Mouse (Mus musculus) ES-E14 (cell line): ENCODE results near the gene Lin9. TPM values are rescaled to one million over a fixed set of nuclear protein-coding genes. Genes with fewer than 3 reads are reported as not detected.
"Not testable (repeated sequence)": the region's sequence is repeated elsewhere in the genome, so short reads cannot be mapped to it uniquely, and the experiment has no call there.

Experiments
- DNase-seq: peaks from one replicate; pipeline ENCODE4 v3.0.0-alpha.2; 2013; ENCODE audit warnings: low read depth, low spot score
- H3K27ac ChIP-seq: 2 replicates; pipeline ENCODE4 v1.5.1; 2012; ENCODE audit warnings: low read depth, mild to moderate bottlenecking, low read length, moderate library complexity, mixed read lengths; ENCODE audit not compliant: poor library complexity, insufficient read depth, severe bottlenecking
- H3K36me3 ChIP-seq: 2 replicates; pipeline ENCODE4 v1.6.1; 2012; ENCODE audit warnings: mild to moderate bottlenecking, low read length, moderate library complexity, mixed read lengths; ENCODE audit not compliant: control insufficient read depth, poor library complexity, insufficient read depth, severe bottlenecking
- H3K4me1 ChIP-seq, 2 experiments: fragments of 150-350 bp in 1 of 2; sonication (generic) in 1 of 2; 2 replicates each; pipeline ENCODE4 v1.6.1; 2012; ENCODE audit warnings: low read length in 2 of 2, mild to moderate bottlenecking in 1 of 2, mixed read lengths in 1 of 2; ENCODE audit not compliant: control insufficient read depth in 2 of 2, insufficient read depth in 2 of 2, poor library complexity in 1 of 2
- H3K4me3 ChIP-seq, 2 experiments: fragments of 150-350 bp in 1 of 2; sonication (generic) in 1 of 2; 2 replicates each; pipeline ENCODE4 v1.5.1; 2012; ENCODE audit warnings: low read length in 2 of 2, low read depth in 1 of 2, mild to moderate bottlenecking in 1 of 2, mixed read lengths in 1 of 2; ENCODE audit not compliant: insufficient read depth in 1 of 2, poor library complexity in 1 of 2, severe bottlenecking in 1 of 2
- H3K9ac ChIP-seq: 2 replicates; pipeline ENCODE4 v1.6.1; 2012; ENCODE audit warnings: low read depth, mild to moderate bottlenecking, low read length, mixed read lengths; ENCODE audit not compliant: poor library complexity, insufficient read depth, severe bottlenecking
- H3K9me3 ChIP-seq: fragments of 150-350 bp; sonication (generic); 2 replicates; pipeline ENCODE4 v1.6.1; 2012; ENCODE audit warnings: low read depth, mild to moderate bottlenecking, low read length; ENCODE audit not compliant: control insufficient read depth, insufficient read depth
- CHD2 ChIP-seq: IDR thresholded peaks from 2 replicates; pipeline ENCODE4 v1.6.1; 2014; ENCODE audit warnings: mild to moderate bottlenecking, low read depth, low read length, inconsistent platforms
- HCFC1 ChIP-seq: IDR thresholded peaks from 2 replicates; pipeline ENCODE4 v1.6.1; 2012; ENCODE audit warnings: low read length, inconsistent platforms, borderline replicate concordance; ENCODE audit not compliant: insufficient read depth
- MAFK ChIP-seq: IDR thresholded peaks from 2 replicates; pipeline ENCODE4 v1.6.1; 2014; ENCODE audit warnings: mild to moderate bottlenecking, low read depth, low read length, inconsistent platforms; ENCODE audit not compliant: insufficient read depth
- ZC3H11A ChIP-seq: IDR thresholded peaks from 2 replicates; pipeline ENCODE4 v1.6.1; 2012; ENCODE audit warnings: low read depth, mild to moderate bottlenecking, inconsistent platforms, low read length, borderline replicate concordance
- ZNF384 ChIP-seq: IDR thresholded peaks from 2 replicates; pipeline ENCODE4 v1.6.1; 2012; ENCODE audit warnings: low read depth, low read length, inconsistent platforms
- in situ Hi-C, 2 experiments: fragments of 600-800 bp; cut with MboI; formaldehyde crosslinking; loops; one replicate each; pipeline ENCODE4 v1.15.1; 2025; ENCODE audit warnings: low sequenced_read_pairs in 2 of 2, inconsistent platforms in 1 of 2; ENCODE audit not compliant: unreplicated experiment in 2 of 2
- total RNA-seq: library from RNA; depleted of rRNA; stranded (reverse); fragments of 300-350 nt; gene quantifications from 2 replicates; pipeline ENCODE4 v1.2.3, GENCODE M21; 2012

The Lin9 gene
- total RNA-seq, 1 experiment, result 15.9 TPM

DNA sequence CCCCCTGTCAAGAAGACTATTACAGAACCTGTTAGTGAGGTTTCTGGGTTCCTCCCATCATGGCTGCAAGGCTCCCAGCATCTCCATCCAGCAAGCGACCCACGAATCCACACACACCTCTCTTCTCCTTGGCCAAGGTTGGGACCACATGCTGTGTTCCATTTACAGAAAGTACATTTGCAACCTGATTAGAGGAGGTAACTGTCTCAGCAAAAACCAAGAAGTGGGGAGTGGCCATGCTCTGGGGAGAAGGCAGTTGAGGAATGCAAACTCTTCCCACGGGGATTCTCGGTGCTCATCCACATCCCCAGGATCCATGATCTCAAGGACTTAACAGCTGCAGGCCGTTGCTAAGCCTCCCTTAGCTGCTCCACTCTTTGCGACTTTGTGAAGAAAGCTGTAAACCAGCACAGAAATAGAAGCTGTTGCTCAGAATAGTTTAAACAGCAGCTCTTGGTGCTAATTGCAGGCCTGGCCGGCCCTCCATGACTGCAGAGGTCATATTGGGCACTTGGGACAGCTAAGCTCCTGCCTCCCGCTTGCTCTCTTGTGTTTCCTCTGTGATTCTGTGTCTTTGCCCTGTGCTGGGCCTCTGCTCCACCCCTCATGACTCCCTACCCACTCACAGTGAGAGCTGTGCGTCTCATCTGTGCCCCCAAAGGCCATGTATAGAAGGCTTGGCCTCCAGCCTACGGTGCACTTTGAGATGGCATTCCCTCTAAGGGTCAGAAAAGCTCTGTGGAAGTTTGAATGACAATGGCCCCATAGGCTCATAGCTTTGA lies 34.0 kb upstream of the Lin9 start:
- peaks cover 11% of the 10 kb centered on the region for H3K36me3 ChIP-seq
- no peak overlapping the region for H3K4me3 ChIP-seq
- DNase-seq, result peak; percentile 50
- in situ Hi-C loops, result no loop called here
- 0 out of 2 replicates have a peak, but pooled peaks cover 3% of the 10 kb centered on the region for H3K9me3 ChIP-seq
- H3K9ac ChIP-seq, result no peak overlapping the region
- H3K4me1 ChIP-seq, result peaks cover 0 to 14% of the 10 kb centered on the region in 2 experiments; a peak in 2 of 4 replicates
- H3K27ac ChIP-seq, result peak overlapping the region; percentile 46; the same call in 1 of the 2 replicates
- no peak for TF ChIP-seq MAFK

DNA sequence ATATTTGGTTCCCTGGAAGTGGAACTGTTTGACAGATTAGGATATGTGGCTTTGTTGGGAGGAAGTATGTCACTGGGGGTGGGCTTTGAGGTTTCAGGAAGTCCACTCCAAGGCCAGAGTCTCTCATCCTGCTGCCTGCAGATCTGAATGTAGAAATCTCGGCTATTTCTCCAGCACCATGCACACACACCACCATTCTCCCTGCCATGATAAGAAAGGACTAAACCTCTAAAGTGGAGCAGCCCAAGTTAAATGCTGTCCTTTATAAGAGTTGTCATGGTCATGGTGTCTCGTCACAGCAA lies 33.4 kb upstream of the Lin9 start:
- Histone ChIP-seq H3K9me3 (0 out of 2 replicates have a peak, but pooled peaks cover 3% of the 10 kb centered on the region), H3K9ac (no peak overlapping the region), H3K36me3 (peaks cover 10% of the 10 kb centered on the region), H3K27ac (no peak overlapping the region; the same call in 1 of the 2 replicates), H3K4me1 (peaks cover 0 to 14% of the 10 kb centered on the region in 2 experiments; a peak in 2 of 4 replicates), H3K4me3 (no peak overlapping the region)
- DNase-seq, result no peak
- TF ChIP-seq HCFC1 (no peak), ZC3H11A (no peak), MAFK (no peak), CHD2 (no peak), ZNF384 (no peak)
- in situ Hi-C loops, result no loop called here

- H3K9me3 ChIP-seq, DNase-seq, H3K36me3 ChIP-seq, in situ Hi-C loops, H3K4me1 ChIP-seq, H3K27ac ChIP-seq, H3K9ac ChIP-seq, H3K4me3 ChIP-seq: not testable (repeated sequence)
Measured at GRCm38 (mm10) chr1:180611842-180612241, 29.1 kb upstream of the Lin9 start.

DNA sequence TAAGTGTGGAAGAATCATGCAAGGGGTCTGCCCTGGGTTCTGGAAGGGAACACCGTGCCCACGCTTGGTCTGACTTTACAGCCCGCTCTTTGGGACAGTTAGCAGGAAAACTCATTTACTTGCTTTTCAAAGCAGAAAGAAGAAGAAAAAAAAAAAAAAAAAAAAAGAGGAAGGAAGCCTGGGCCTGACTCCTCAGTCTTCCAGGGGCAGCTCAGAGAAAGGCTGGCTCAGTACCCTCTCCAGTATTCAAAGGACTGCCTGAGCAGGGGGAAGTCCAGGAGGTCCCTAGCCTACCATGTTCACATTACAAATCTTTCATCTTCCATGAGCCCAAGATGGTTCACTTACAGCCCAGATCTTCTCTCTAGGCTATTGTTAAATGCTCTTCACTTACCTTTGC lies 24.2 kb upstream of the Lin9 start:
- Histone ChIP-seq H3K4me3 (no peak overlapping the region), H3K9me3 (peaks cover 4% of the 10 kb centered on the region; the same call in 1 of the 2 replicates), H3K4me1 (no peaks in the 10 kb centered on the region), H3K9ac (no peak overlapping the region), H3K27ac (no peak overlapping the region), H3K36me3 (no peaks in the 10 kb centered on the region)
- in situ Hi-C loops, result no loop called here
- no peak for DNase-seq
- TF ChIP-seq HCFC1, result no peak
- TF ChIP-seq ZNF384, result no peak
- no peak for TF ChIP-seq MAFK
- no peak for TF ChIP-seq CHD2
- TF ChIP-seq ZC3H11A, result no peak

GRCm38 (mm10) chr1:180622389-180622788 lies 18.6 kb upstream of the Lin9 start:
- DNase-seq, result no peak
- Histone ChIP-seq H3K9ac (no peak overlapping the region), H3K9me3 (no peaks in the 10 kb centered on the region), H3K4me1 (no peaks in the 10 kb centered on the region), H3K27ac (no peak overlapping the region), H3K4me3 (no peak overlapping the region), H3K36me3 (no peaks in the 10 kb centered on the region)
- in situ Hi-C loops, result no loop called here
- TF ChIP-seq ZC3H11A (no peak), MAFK (no peak), ZNF384 (no peak), HCFC1 (no peak), CHD2 (no peak)
